Mouse (Mus musculus) small intestine, adult 2 months (tissue): ENCODE measurements around the gene Actbl2. TPM values are rescaled to one million over a fixed set of nuclear protein-coding genes. Genes with fewer than 3 reads are reported as not detected.

Source experiments
- H3K27ac ChIP-seq: fragments of 200-500 bp; 2 replicates; pipeline ENCODE4 v1.5.1; 2012; ENCODE audit warnings: low read depth, low read length, control low read depth, inconsistent platforms; ENCODE audit not compliant: insufficient read depth
- H3K27me3 ChIP-seq: fragments of 200-500 bp; 2 replicates; pipeline ENCODE4 v1.6.1; 2012; ENCODE audit warnings: mild to moderate bottlenecking, moderate library complexity, low read length, inconsistent platforms; ENCODE audit not compliant: control insufficient read depth, insufficient read depth
- H3K36me3 ChIP-seq: fragments of 200-500 bp; 2 replicates; pipeline ENCODE4 v1.6.1; 2012; ENCODE audit warnings: mild to moderate bottlenecking, low read length, control low read depth, inconsistent platforms; ENCODE audit not compliant: control insufficient read depth, insufficient read depth
- H3K4me1 ChIP-seq: fragments of 200-500 bp; 2 replicates; pipeline ENCODE4 v1.6.1; 2012; ENCODE audit warnings: low read length, inconsistent platforms, mixed read lengths; ENCODE audit not compliant: control insufficient read depth, insufficient read depth, insufficient read length
- H3K4me3 ChIP-seq: fragments of 200-500 bp; 2 replicates; pipeline ENCODE4 v1.5.1; 2012; ENCODE audit warnings: low read depth, mild to moderate bottlenecking, control low read depth, inconsistent platforms, low read length, moderate library complexity
- CTCF ChIP-seq: fragments of 200-500 bp; IDR thresholded peaks from 2 replicates; pipeline ENCODE4 v1.5.1; 2012; ENCODE audit warnings: low read depth, mild to moderate bottlenecking, control low read depth, inconsistent platforms, low read length, moderate library complexity, mixed read lengths; ENCODE audit not compliant: insufficient replicate concordance, insufficient read length; ENCODE audit errors: extremely low read depth
- POLR2A ChIP-seq: fragments of 200-500 bp; IDR thresholded peaks from 2 replicates; pipeline ENCODE4 v1.6.1; 2012; ENCODE audit warnings: low read depth, mild to moderate bottlenecking, control low read depth, inconsistent platforms, low read length, moderate library complexity
- WGBS: fragments of 180-500 bp; shearing (Covaris S2); methylation state at CpG from one replicate; pipeline ENCODE4 v1.1.7; 2018; 5-methylcytosine and 5-hydroxymethylcytosine counted together
- polyA plus RNA-seq: library from polyadenylated mRNA; depleted of rRNA; stranded (reverse); fragments of >200 nt; gene quantifications from 2 replicates; pipeline ENCODE4 v1.2.3, GENCODE M21; 2012

Gene Actbl2
- polyA plus RNA-seq, 1 experiment, result not detected

- H3K4me1 ChIP-seq, result no peaks in the 10 kb centered on the region
Measured at GRCm38 (mm10) chr13:111258424-111259092, 3.7 kb downstream of the Actbl2 start.

DNA sequence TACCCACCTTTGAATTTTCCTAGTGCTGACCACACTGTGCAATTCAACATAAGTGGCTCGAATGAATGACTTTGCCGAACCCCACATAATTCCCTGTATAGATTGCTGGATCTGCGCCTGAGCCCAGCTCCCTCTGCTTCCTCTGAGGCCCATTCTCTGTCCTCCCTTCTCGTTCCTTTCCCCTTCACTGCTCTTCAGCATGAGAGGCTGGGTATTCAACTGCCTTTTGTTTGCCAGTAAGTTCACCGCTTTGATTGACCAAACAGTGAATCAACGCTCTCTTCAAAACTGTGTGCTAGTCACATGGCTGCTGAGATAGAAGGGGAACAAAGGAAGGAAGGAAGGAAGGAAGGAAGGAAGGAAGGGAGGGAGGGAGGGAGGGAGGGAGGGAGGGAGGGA, 4.3 kb downstream of the Actbl2 start:
- WGBS, result 73% methylated on average over 6 of the region's 6 CpGs
- H3K36me3 ChIP-seq, result no peaks in the 10 kb centered on the region
- H3K27me3 ChIP-seq, result no peaks in the 10 kb centered on the region
- TF ChIP-seq POLR2A, result no peak
- no peak for TF ChIP-seq CTCF
- H3K27ac ChIP-seq, result no peak overlapping the region
- no peak overlapping the region for H3K4me3 ChIP-seq
- H3K4me1 ChIP-seq, result no peaks in the 10 kb centered on the region

More at GRCm38 (mm10) chr13:111258424-111259092, 3.7 kb downstream of the Actbl2 start:
- TF ChIP-seq CTCF (no peak), POLR2A (no peak)
- H3K4me3 ChIP-seq, result no peak overlapping the region
- H3K36me3 ChIP-seq, result no peaks in the 10 kb centered on the region
- 86% methylated on average over 11 of the region's 11 CpGs for WGBS
- H3K27ac ChIP-seq, result no peak overlapping the region
- no peaks in the 10 kb centered on the region for H3K27me3 ChIP-seq

GRCm38 (mm10) chr13:111259711-111260110, 4.9 kb downstream of the Actbl2 start:
- TF ChIP-seq POLR2A, result no peak
- TF ChIP-seq CTCF, result no peak
- 75% methylated on average over 7 of the region's 7 CpGs for WGBS

DNA sequence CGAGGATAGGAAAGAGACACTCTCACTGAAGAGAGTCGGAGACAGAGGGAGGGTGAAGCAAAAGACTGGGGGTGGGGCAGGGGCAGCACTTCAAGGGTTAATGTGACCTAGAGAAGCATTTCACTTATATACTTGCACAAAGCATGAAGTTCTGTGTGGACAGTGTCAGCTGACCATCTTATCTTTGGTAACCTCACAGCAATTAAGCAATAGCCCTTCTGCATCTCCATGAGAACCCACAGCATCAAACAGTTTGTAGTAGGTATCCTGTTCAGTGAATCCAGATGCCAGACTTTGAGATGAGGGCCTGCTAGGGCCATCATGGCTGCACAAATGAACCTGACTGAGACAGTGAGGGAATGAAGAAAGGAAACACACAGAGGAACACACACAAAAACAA, 8.4 kb downstream of the Actbl2 start:
- no peaks in the 10 kb centered on the region for H3K36me3 ChIP-seq
- no peaks in the 10 kb centered on the region for H3K27me3 ChIP-seq
- H3K4me3 ChIP-seq, result no peak overlapping the region
- WGBS, result 82% methylated on average over 2 of the region's 2 CpGs
- peaks cover 2% of the 10 kb centered on the region; the same call in 1 of the 2 replicates for H3K4me1 ChIP-seq
- TF ChIP-seq CTCF (no peak), POLR2A (no peak)
- no peak overlapping the region for H3K27ac ChIP-seq

More at GRCm38 (mm10) chr13:111259711-111260110, 4.9 kb downstream of the Actbl2 start:
- no peaks in the 10 kb centered on the region for H3K4me1 ChIP-seq
- H3K27ac ChIP-seq, result no peak overlapping the region
- H3K4me3 ChIP-seq, result no peak overlapping the region
- H3K27me3 ChIP-seq, result no peaks in the 10 kb centered on the region
- no peaks in the 10 kb centered on the region for H3K36me3 ChIP-seq

DNA sequence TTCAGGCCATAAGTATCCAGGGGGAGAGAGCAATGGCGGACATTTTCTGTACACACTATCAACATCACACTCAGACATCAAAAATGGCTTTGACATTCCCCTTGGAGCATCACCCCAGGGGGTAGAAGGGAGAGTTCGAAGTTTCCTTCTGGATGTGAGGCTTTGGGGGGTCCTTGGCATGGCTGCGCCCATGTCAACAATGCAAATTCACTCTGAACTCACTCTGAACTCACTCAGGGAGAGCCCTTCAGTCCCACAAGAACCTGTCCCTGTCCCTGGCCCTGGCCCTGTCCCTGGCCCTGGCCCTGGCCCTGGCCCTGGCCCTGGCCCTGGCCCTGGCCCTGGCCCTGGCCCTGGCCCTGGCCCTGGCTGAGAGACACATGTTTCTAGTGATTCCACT, 8.9 kb downstream of the Actbl2 start:
- H3K36me3 ChIP-seq, result no peaks in the 10 kb centered on the region
- H3K27ac ChIP-seq, result no peak overlapping the region
- no peak for TF ChIP-seq POLR2A
- no peak for TF ChIP-seq CTCF
- 82% methylated on average over 3 of the region's 3 CpGs for WGBS
- no peaks in the 10 kb centered on the region for H3K27me3 ChIP-seq
- peaks cover 2% of the 10 kb centered on the region; the same call in 1 of the 2 replicates for H3K4me1 ChIP-seq
- H3K4me3 ChIP-seq, result no peak overlapping the region

DNA sequence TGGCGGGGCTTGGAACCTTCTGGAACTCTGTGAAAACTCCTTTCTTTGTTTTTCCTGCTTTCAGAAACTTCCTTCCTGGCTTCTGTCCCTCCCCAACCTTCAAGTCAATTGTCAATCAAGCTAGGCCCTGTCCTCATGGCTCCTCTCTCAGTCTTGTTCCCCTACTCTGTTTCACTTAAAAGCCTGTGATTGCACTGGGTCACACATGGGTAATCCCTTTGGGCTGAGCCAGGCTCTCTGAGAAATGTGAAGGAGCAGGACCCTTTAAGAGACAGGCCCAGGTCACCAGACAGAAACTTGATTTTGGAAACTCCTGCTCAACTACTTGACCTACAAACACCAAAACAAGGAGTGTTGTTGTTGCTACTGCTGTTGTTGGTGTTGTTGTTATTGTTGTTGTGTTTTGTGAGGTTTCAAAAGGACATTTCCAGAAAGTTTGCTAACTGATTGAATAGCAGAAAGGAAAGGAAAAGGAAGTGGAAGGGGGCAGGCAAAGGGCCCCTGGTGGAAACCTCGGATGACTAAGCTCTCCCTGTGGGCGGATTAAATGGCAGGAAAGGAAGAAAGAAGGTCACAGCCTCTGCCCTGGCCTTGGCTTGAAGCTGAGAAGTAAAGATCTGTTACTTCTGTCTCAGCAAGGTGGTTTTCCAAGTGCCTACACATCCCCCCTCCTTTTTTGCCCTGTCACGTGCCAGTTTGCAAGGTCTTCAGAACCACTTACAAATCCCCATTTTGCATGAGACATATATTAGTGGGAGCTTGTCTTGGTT, 10.6 kb downstream of the Actbl2 start:
- TF ChIP-seq POLR2A, result no peak
- Histone ChIP-seq H3K4me3 (no peak overlapping the region), H3K36me3 (no peaks in the 10 kb centered on the region), H3K27ac (no peak overlapping the region), H3K27me3 (no peaks in the 10 kb centered on the region), H3K4me1 (peaks cover 2% of the 10 kb centered on the region; the same call in 1 of the 2 replicates)
- WGBS, result 69% methylated on average over 4 of the region's 4 CpGs

DNA sequence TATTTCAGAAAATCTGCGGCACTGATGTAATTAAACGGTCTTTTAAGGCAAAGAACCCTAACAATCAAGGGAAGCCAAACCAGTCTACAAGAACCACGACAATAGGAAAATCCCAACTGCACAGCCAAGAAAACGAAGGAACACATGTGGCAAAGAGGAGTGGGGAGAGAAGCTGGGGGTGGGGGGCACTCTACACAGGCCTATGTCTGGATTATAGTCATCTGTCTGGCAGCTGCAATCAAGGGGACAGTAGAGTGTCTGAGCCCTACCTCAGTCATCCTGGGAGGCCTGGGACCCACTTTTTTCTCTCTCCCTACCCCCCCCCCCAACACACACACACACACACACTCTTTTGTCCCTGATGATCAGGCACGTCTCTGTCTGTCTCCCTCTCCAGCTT, 12.0 kb downstream of the Actbl2 start:
- Histone ChIP-seq H3K4me3 (no peak overlapping the region), H3K4me1 (peaks cover 2% of the 10 kb centered on the region; the same call in 1 of the 2 replicates), H3K27ac (no peak overlapping the region), H3K27me3 (no peaks in the 10 kb centered on the region), H3K36me3 (no peaks in the 10 kb centered on the region)
- WGBS, result 90% methylated on average over 5 of the region's 5 CpGs
- TF ChIP-seq CTCF, result no peak
- no peak for TF ChIP-seq POLR2A
